Mouse (Mus musculus): ENCODE results near the gene Rnf212b. TPM values are rescaled to one million over a fixed set of nuclear protein-coding genes. Genes with fewer than 3 reads are reported as not detected.

Gene Rnf212b
- 0.10 TPM in 1 of 2 replicates, not detected in the other for polyA plus RNA-seq (2021; fragmentation: Nextera tagmentation)
- long read RNA-seq, experiment 1, result 0 reads
- long read RNA-seq, experiment 2, result 0 reads

GRCm38 (mm10) chr14:54813991-54814390 lies at the start of gene Rnf212b:
Rnf212b (plus strand) TSS chr14:54814141.

GRCm38 (mm10) chr14:54781610-54782365 lies 32.2 kb upstream of the Rnf212b start, which contains the start of gene Slc7a8:
Slc7a8 (minus strand) TSS chr14:54781946.

GRCm38 (mm10) chr14:54870861-54871260 lies 56.9 kb downstream of the Rnf212b start, which contains the start of gene Homez:
Homez (minus strand) TSS chr14:54870961.

GRCm38 (mm10) chr14:54877048-54877715 lies 63.2 kb downstream of the Rnf212b start, which contains the start of gene Ppp1r3e:
Ppp1r3e (minus strand) TSS chr14:54877550.

GRCm38 (mm10) chr14:54883154-54884021 lies 69.4 kb downstream of the Rnf212b start, which contains the start of the genes Bcl2l2 and Gm20521:
Bcl2l2 (plus strand) TSS chr14:54883377.
Gm20521 (plus strand) TSS chr14:54883441.

GRCm38 (mm10) chr14:54892200-54892599 lies 78.3 kb downstream of the Rnf212b start, which contains the start of gene Pabpn1:
Pabpn1 (plus strand) TSS chr14:54892500.

Other genes starting within 250 kb of the Rnf212b start
- 0.34 and 0.49 TPM in 2 replicates for gene Ajuba, start 236.6 kb upstream of the Rnf212b start, polyA plus RNA-seq (2021; fragmentation: Nextera tagmentation)
- 1.6 and 3.0 TPM in 2 replicates for gene 4931414P19Rik, start 208.1 kb upstream of the Rnf212b start, polyA plus RNA-seq (2021; fragmentation: Nextera tagmentation)
- gene Psmb5, start 196.1 kb upstream of the Rnf212b start, polyA plus RNA-seq (2021; fragmentation: Nextera tagmentation), result 598 and 663 TPM in 2 replicates
- gene Psmb11, start 192.7 kb upstream of the Rnf212b start, polyA plus RNA-seq (2021; fragmentation: Nextera tagmentation), result 0.05 and 0.11 TPM in 2 replicates
- not detected in 2 replicates for gene Gm17606, start 173.2 kb upstream of the Rnf212b start, polyA plus RNA-seq (2021; fragmentation: Nextera tagmentation)
- 0.64 and 0.83 TPM in 2 replicates for gene Cdh24, start 172.8 kb upstream of the Rnf212b start, polyA plus RNA-seq (2021; fragmentation: Nextera tagmentation)
- 44.0 and 47.2 TPM in 2 replicates for gene 1700123O20Rik, start 127.9 kb upstream of the Rnf212b start, polyA plus RNA-seq (2021; fragmentation: Nextera tagmentation)
- 28.3 and 32.9 TPM in 2 replicates for gene Acin1, start 127.2 kb upstream of the Rnf212b start, polyA plus RNA-seq (2021; fragmentation: Nextera tagmentation)
- gene Gm29776, start 115.3 kb upstream of the Rnf212b start, polyA plus RNA-seq (2021; fragmentation: Nextera tagmentation), result not detected in 2 replicates
- not detected in 2 replicates for gene Cebpe, start 102.0 kb upstream of the Rnf212b start, polyA plus RNA-seq (2021; fragmentation: Nextera tagmentation)
- 17.7 and 25.0 TPM in 2 replicates for gene Slc7a8, start 32.2 kb upstream of the Rnf212b start, polyA plus RNA-seq (2021; fragmentation: Nextera tagmentation)
- gene Homez, start 56.8 kb downstream of the Rnf212b start, polyA plus RNA-seq (2021; fragmentation: Nextera tagmentation), result 5.8 and 7.3 TPM in 2 replicates
- 3.4 and 6.9 TPM in 2 replicates for gene Ppp1r3e, start 63.4 kb downstream of the Rnf212b start, polyA plus RNA-seq (2021; fragmentation: Nextera tagmentation)
- gene Bcl2l2, start 69.2 kb downstream of the Rnf212b start, polyA plus RNA-seq (2021; fragmentation: Nextera tagmentation), result 7.9 and 8.1 TPM in 2 replicates
- gene Gm20521, start 69.3 kb downstream of the Rnf212b start, polyA plus RNA-seq (2021; fragmentation: Nextera tagmentation), result not detected in 2 replicates
- gene Pabpn1, start 78.4 kb downstream of the Rnf212b start, polyA plus RNA-seq (2021; fragmentation: Nextera tagmentation), result 17.4 and 22.3 TPM in 2 replicates
- gene Slc22a17, start 99.0 kb downstream of the Rnf212b start, polyA plus RNA-seq (2021; fragmentation: Nextera tagmentation), result 131 and 194 TPM in 2 replicates
- 0.77 and 5.0 TPM in 2 replicates for gene Efs, start 112.0 kb downstream of the Rnf212b start, polyA plus RNA-seq (2021; fragmentation: Nextera tagmentation)
- gene Il25, start 118.6 kb downstream of the Rnf212b start, polyA plus RNA-seq (2021; fragmentation: Nextera tagmentation), result 0.10 and 0.20 TPM in 2 replicates
- gene Cmtm5, start 122.1 kb downstream of the Rnf212b start, polyA plus RNA-seq (2021; fragmentation: Nextera tagmentation), result 87.7 and 132 TPM in 2 replicates
- 2.0 and 8.2 TPM in 2 replicates for gene Myh6, start 152.8 kb downstream of the Rnf212b start, polyA plus RNA-seq (2021; fragmentation: Nextera tagmentation)
- gene Gm17428, start 162.8 kb downstream of the Rnf212b start, polyA plus RNA-seq (2021; fragmentation: Nextera tagmentation), result not detected in 2 replicates
- gene Myh7, start 180.5 kb downstream of the Rnf212b start, polyA plus RNA-seq (2021; fragmentation: Nextera tagmentation), result 25.4 and 42.9 TPM in 2 replicates
- 55.7 and 61.3 TPM in 2 replicates for gene Ngdn, start 201.3 kb downstream of the Rnf212b start, polyA plus RNA-seq (2021; fragmentation: Nextera tagmentation)